7 mouse cellular contexts compared by ENCODE assay signal in the genomic region with DNA sequence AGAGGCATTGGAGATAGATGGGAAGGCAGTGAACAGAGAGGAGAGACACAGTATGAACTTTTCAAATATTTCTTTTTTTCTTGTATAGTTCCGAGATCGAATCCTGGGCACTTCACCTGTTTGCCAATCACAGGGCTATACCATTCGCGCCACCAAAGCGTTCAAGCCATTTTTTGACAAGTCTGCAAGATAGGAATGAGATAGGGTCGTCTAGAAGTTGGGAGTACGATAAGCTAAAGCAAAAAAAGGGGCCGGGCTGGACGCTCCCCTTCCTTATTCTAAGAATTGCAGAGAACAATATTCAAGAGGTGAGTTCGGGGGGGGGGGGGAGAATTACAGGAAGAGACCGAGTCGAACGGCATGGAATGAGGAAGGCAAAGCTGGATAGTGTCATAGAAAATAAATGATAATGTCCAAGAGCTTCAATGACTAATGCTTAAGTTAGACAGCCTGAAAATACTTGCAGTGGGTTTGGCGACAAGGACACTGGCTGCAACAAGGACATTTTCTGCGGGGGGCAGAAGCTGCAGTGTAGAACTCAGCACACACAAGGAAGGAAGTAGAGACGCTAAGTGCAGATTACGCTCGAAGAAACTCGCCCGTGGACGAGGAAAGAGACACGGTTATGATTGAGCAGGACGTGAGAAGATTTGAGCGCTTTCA. TPM values are rescaled to one million over a fixed set of nuclear protein-coding genes. Genes with fewer than 3 reads are reported as not detected.
A peak's percentile ranks its signal among the peaks of the same experiment; 100 is the strongest.
DNase-seq lines count a peak whose midpoint lies in the region; ATAC-seq and TF ChIP-seq lines count a peak whose summit lies in the region.

No protein-coding gene starts in this region.

- peak overlapping the region; percentile 76 for H3K4me3 ChIP-seq in liver, adult 2 months (ENCODE audit: insufficient read depth, low read depth, low read length)
- H3K4me3 ChIP-seq in embryonic facial prominence, embryonic 12.5 days, result peak overlapping the region; percentile 94
- peak overlapping the region; percentile 76 for H3K4me3 ChIP-seq in intestine, embryonic 15.5 days (replicated peaks)
- H3K4me3 ChIP-seq in neural tube, embryonic 13.5 days, result peak overlapping the region; percentile 84

- TF ChIP-seq CTCF in liver, adult 2 months (IDR thresholded peaks at IDR 0.05; ENCODE audit: low read depth, low read length), result no peak

- H3K9me3 ChIP-seq in embryonic facial prominence, embryonic 12.5 days, result no peaks in the 10 kb centered on the region
- no peaks in the 10 kb centered on the region for H3K9me3 ChIP-seq in intestine, embryonic 15.5 days
- no peaks in the 10 kb centered on the region for H3K9me3 ChIP-seq in neural tube, embryonic 13.5 days

- peak overlapping the region; percentile 68 for H3K4me2 ChIP-seq in embryonic facial prominence, embryonic 12.5 days (replicated peaks)
- H3K4me2 ChIP-seq in intestine, embryonic 15.5 days (replicated peaks), result peak overlapping the region; percentile 74
- H3K4me2 ChIP-seq in neural tube, embryonic 13.5 days, result peak overlapping the region; percentile 78

- H3K4me1 ChIP-seq in liver, adult 2 months (ENCODE audit: control insufficient read depth, insufficient read depth, low read length), result peaks cover 12% of the 10 kb centered on the region; the same call in 1 of the 2 replicates
- peaks cover 8% of the 10 kb centered on the region for H3K4me1 ChIP-seq in embryonic facial prominence, embryonic 12.5 days
- peaks cover 5% of the 10 kb centered on the region; the same call in 1 of the 2 replicates for H3K4me1 ChIP-seq in intestine, embryonic 15.5 days (replicated peaks)
- peaks cover 19% of the 10 kb centered on the region for H3K4me1 ChIP-seq in neural tube, embryonic 13.5 days (replicated peaks)

- no peak overlapping the region for H3K27ac ChIP-seq in liver, adult 2 months (replicated peaks; ENCODE audit: insufficient read depth, low read depth, low read length)
- no peak overlapping the region for H3K27ac ChIP-seq in embryonic facial prominence, embryonic 12.5 days
- no peak overlapping the region for H3K27ac ChIP-seq in intestine, embryonic 15.5 days
- H3K27ac ChIP-seq in neural tube, embryonic 13.5 days (replicated peaks), result peak overlapping the region; percentile 74

- TF ChIP-seq POLR2A in liver, adult 2 months (IDR thresholded peaks at IDR 0.05; ENCODE audit: extremely low read depth, insufficient read depth, low read length), result no peak

- peak overlapping the region; percentile 47 for H3K9ac ChIP-seq in liver, adult 2 months (ENCODE audit: low read depth, low read length)
- peak overlapping the region; percentile 87 for H3K9ac ChIP-seq in embryonic facial prominence, embryonic 12.5 days
- peak overlapping the region; percentile 43 for H3K9ac ChIP-seq in intestine, embryonic 15.5 days
- peak overlapping the region; percentile 86 for H3K9ac ChIP-seq in neural tube, embryonic 13.5 days

- ATAC-seq in embryonic facial prominence, embryonic 12.5 days (ENCODE audit: insufficient number of reproducible peaks, insufficient read depth, low FRiP score, low TSS enrichment), result no peak
- ATAC-seq in intestine, embryonic 15.5 days, result peak; percentile 16
- ATAC-seq in neural tube, embryonic 13.5 days (ENCODE audit: low read depth), result peak; percentile 19

- H3K79me2 ChIP-seq in liver, adult 2 months (ENCODE audit: control insufficient read depth, insufficient read depth, low read length), result peaks cover 14% of the 10 kb centered on the region; the same call in 1 of the 2 replicates

- DNase-seq in liver, adult 2 months (ENCODE audit: extremely low read depth, low read depth, low spot score), result no peak
- no peak for DNase-seq in liver
- DNase-seq in testis, postnatal 10 days (ENCODE audit: low spot score), result no peak
- DNase-seq in c-Kit-positive CD71-positive TER-119-positive erythroid progenitor cells, embryonic 14.5 days (ENCODE audit: low spot score), result no peak

- 27% methylated on average over 24 of the region's 24 CpGs for WGBS in liver, adult 2 months
- WGBS in embryonic facial prominence, embryonic 12.5 days, result 27% methylated on average over 24 of the region's 24 CpGs
- WGBS in intestine, embryonic 15.5 days, result 23% methylated on average over 24 of the region's 24 CpGs
- WGBS in neural tube, embryonic 13.5 days, result 33% methylated on average over 24 of the region's 24 CpGs

- H3K27me3 ChIP-seq in liver, adult 2 months (ENCODE audit: control insufficient read depth, insufficient read depth, low read length), result no peaks in the 10 kb centered on the region
- no peaks in the 10 kb centered on the region for H3K27me3 ChIP-seq in embryonic facial prominence, embryonic 12.5 days
- H3K27me3 ChIP-seq in intestine, embryonic 15.5 days (replicated peaks), result no peaks in the 10 kb centered on the region
- H3K27me3 ChIP-seq in neural tube, embryonic 13.5 days, result no peaks in the 10 kb centered on the region

- H3K36me3 ChIP-seq in liver, adult 2 months (ENCODE audit: control insufficient read depth, insufficient read depth, low read length), result no peaks in the 10 kb centered on the region
- H3K36me3 ChIP-seq in embryonic facial prominence, embryonic 12.5 days, result no peaks in the 10 kb centered on the region
- H3K36me3 ChIP-seq in intestine, embryonic 15.5 days, result no peaks in the 10 kb centered on the region
- no peaks in the 10 kb centered on the region for H3K36me3 ChIP-seq in neural tube, embryonic 13.5 days

RNA-seq across cellular contexts. Expression of gene R3hcc1l, which starts 0.5 kb away (rescaled TPM):
- total RNA-seq in liver, adult 2 months (2014; rRNA removed), result 11.9 and 14.7 TPM in 2 replicates
- polyA plus RNA-seq in liver, adult 2 months (2012; rRNA removed), result 2.4 TPM in 2 replicates
- 24.8 and 28.0 TPM in 2 replicates for polyA plus RNA-seq in embryonic facial prominence, embryonic 12.5 days (2016; fragmentation: Nextera tagmentation; extraction: Ambion mirVana)
- polyA plus RNA-seq in intestine, embryonic 15.5 days (2015; fragmentation: Nextera tagmentation; extraction: Ambion mirVana), result 17.3 and 21.4 TPM in 2 replicates
- 15.9 and 16.2 TPM in 2 replicates for polyA plus RNA-seq in neural tube, embryonic 13.5 days (2015; fragmentation: Nextera tagmentation; extraction: Ambion mirVana)
